Mouse (Mus musculus) midbrain, embryonic 12.5 days (tissue): ENCODE results near the gene Npy1r. TPM values are rescaled to one million over a fixed set of nuclear protein-coding genes. Genes with fewer than 3 reads are reported as not detected.

Experiments
- ATAC-seq: fragments of 200-750 bp; cut with Nextera tagmentation; 2 replicates; pipeline ENCODE4 v1.8.0; 2017; ENCODE audit warnings: low read depth, moderate TSS enrichment, moderate library complexity; ENCODE audit not compliant: low FRiP score
- H3K27ac ChIP-seq: fragments of 300-500 bp; sonication (generic); replicated peaks from 2 replicates; pipeline ENCODE4 v1.5.1; 2016; ENCODE audit warnings: mild to moderate bottlenecking
- H3K27me3 ChIP-seq: fragments of 300-500 bp; sonication (generic); 2 replicates; pipeline ENCODE4 v1.6.1; 2016; ENCODE audit warnings: mild to moderate bottlenecking
- H3K36me3 ChIP-seq: fragments of 300-500 bp; sonication (generic); 2 replicates; pipeline ENCODE4 v1.6.1; 2016
- H3K4me1 ChIP-seq: fragments of 300-500 bp; sonication (generic); 2 replicates; pipeline ENCODE4 v1.6.1; 2016
- H3K4me2 ChIP-seq: fragments of 300-500 bp; sonication (generic); replicated peaks from 2 replicates; pipeline ENCODE4 v1.6.1; 2016; ENCODE audit warnings: mild to moderate bottlenecking, moderate library complexity
- H3K4me3 ChIP-seq: fragments of 300-500 bp; sonication (generic); 2 replicates; pipeline ENCODE4 v1.5.1; 2016; ENCODE audit warnings: mild to moderate bottlenecking
- H3K9ac ChIP-seq: fragments of 300-500 bp; sonication (generic); replicated peaks from 2 replicates; pipeline ENCODE4 v1.6.1; 2016; ENCODE audit warnings: mild to moderate bottlenecking, moderate library complexity
- H3K9me3 ChIP-seq: fragments of 300-500 bp; sonication (generic); 2 replicates; pipeline ENCODE4 v1.6.1; 2016; ENCODE audit warnings: mild to moderate bottlenecking
- WGBS: fragments of 180-500 bp; shearing (Covaris S2); methylation state at CpG from one replicate; pipeline ENCODE4 v1.1.7; 2016; 5-methylcytosine and 5-hydroxymethylcytosine counted together
- polyA plus RNA-seq: library from polyadenylated mRNA; unstranded; fragments of >200 nt; fragmentation: Nextera tagmentation; extraction: Ambion mirVana; gene quantifications from 2 replicates; pipeline ENCODE4 v1.2.1, GENCODE M21; 2016

The Npy1r gene
- polyA plus RNA-seq, 1 experiment from 2014 or later, result 2.6 TPM

DNA sequence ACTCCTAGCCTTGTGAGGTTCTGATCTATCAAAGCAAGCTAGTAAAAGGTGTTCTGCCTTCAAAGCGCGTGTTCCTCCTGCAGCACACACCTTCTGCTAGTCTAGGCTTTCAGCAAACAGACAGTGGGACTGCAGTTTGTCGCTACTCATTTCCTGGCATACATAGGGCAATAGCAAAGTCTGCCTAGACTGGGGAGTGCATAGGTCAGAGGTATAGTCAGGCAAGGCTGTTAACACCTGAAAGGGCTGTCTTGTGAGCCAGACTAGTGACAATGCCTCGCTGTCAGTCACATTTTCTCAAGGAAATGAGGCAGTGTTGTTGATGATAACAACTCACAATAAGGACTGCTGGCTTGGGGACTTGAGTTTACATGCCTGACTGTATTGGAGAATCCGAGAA is 35.0 kb downstream of the Npy1r start:
- no peak overlapping the region for H3K9ac ChIP-seq
- H3K27ac ChIP-seq, result no peak overlapping the region
- no peaks in the 10 kb centered on the region for H3K9me3 ChIP-seq
- H3K36me3 ChIP-seq, result no peaks in the 10 kb centered on the region
- H3K4me2 ChIP-seq, result no peak overlapping the region
- H3K27me3 ChIP-seq, result no peaks in the 10 kb centered on the region
- no peak for ATAC-seq
- 0 out of 2 replicates have a peak, but pooled peaks cover 3% of the 10 kb centered on the region for H3K4me1 ChIP-seq
- 51% methylated on average over 5 of the region's 5 CpGs for WGBS
- H3K4me3 ChIP-seq, result no peak overlapping the region

DNA sequence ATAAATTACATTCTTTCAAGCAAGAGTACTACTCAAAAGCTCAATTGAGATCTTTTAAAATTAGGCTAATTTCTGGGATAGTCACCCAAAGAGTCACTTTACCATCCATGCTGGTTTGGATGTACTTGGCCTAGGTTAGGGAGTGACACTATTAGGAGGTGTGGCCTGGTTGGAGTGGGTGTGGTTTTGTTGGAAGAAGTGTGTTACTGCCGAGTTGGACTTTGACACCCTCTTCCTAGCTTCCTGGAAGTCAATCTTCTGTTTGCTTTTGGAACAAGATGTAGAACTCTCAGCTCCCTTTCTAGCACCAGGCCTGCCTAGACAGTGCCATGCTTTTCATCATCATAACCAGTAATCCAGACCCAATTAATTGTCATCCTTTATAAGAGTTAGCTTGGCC is 45.4 kb downstream of the Npy1r start:
- ATAC-seq, result no peak
- Histone ChIP-seq H3K9me3 (no peaks in the 10 kb centered on the region), H3K9ac (no peak overlapping the region), H3K27me3 (no peaks in the 10 kb centered on the region), H3K36me3 (no peaks in the 10 kb centered on the region), H3K4me1 (no peaks in the 10 kb centered on the region), H3K4me2 (no peak overlapping the region), H3K4me3 (no peak overlapping the region), H3K27ac (no peak overlapping the region)
- 71% methylated on average over 1 of the region's 1 CpGs for WGBS

DNA sequence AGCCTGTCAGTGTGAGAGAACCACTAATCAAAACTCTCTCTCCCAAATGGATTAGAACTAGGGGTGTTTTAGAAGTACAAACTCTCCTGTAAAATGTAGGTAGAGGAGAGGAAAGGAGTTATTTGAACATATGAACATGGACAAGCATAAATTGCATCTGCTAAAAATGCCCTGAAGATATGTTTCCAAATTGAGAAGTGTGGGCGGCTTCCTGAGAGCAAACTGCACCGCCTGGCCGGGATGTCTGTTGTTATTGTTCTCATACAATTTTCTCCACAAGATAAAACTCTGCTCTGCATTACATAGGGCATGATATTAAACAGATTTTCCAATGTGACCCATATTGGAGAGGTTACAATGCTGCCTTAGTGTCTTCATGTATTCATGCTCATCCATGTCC is 48.6 kb downstream of the Npy1r start:
- H3K27ac ChIP-seq, result no peak overlapping the region
- no peak for ATAC-seq
- H3K9ac ChIP-seq, result no peak overlapping the region
- H3K4me2 ChIP-seq, result no peak overlapping the region
- H3K36me3 ChIP-seq, result no peaks in the 10 kb centered on the region
- no peaks in the 10 kb centered on the region for H3K4me1 ChIP-seq
- 95% methylated on average over 3 of the region's 3 CpGs for WGBS
- no peak overlapping the region for H3K4me3 ChIP-seq
- H3K9me3 ChIP-seq, result no peaks in the 10 kb centered on the region
- no peaks in the 10 kb centered on the region for H3K27me3 ChIP-seq

DNA sequence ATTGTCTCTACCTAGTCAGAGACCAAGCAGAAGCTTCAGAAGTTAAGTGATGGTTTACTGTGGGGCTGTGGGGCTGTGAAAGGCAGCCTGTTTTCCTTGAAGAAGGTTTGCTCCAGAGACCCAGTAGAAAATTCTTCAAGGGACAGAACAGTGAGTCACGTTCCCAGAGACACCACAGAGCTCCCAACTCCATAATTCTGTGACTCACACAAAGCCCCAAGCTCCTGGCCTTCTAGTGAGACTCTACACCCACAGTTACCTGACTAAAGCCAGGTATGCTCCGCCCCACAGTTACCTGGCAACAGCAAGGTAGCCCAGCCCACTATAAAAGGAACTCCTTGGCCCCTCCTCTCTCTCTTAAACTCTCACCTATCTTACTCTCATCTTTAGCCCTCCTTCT is 54.6 kb downstream of the Npy1r start:
- Histone ChIP-seq H3K27ac (no peak overlapping the region), H3K27me3 (no peaks in the 10 kb centered on the region), H3K36me3 (no peaks in the 10 kb centered on the region), H3K9ac (no peak overlapping the region), H3K4me1 (no peaks in the 10 kb centered on the region), H3K4me2 (no peak overlapping the region), H3K4me3 (no peak overlapping the region), H3K9me3 (no peaks in the 10 kb centered on the region)
- no peak for ATAC-seq
- WGBS, result 75% methylated on average over 2 of the region's 2 CpGs

DNA sequence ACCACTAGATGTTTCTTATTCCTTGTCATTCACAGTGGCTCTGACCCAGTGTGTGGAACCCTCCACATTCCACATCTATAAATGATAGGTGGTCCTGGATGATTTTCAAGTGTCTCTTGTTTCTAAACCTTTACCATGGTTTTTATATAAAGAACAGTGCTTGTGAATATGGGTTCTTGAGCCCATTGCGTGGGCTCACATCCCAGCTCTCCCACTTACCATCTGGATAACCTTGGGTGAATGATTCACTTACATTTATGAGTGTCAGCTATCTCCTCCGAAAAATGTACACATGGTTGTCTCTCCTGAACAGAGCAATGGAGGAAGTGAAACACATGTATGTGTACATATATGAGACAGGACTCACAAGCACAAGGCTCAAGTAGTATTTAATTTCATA is 59.2 kb downstream of the Npy1r start:
- Histone ChIP-seq H3K4me2 (no peak overlapping the region), H3K27ac (no peak overlapping the region), H3K27me3 (no peaks in the 10 kb centered on the region), H3K9ac (no peak overlapping the region), H3K9me3 (no peaks in the 10 kb centered on the region), H3K36me3 (no peaks in the 10 kb centered on the region), H3K4me3 (no peak overlapping the region), H3K4me1 (no peaks in the 10 kb centered on the region)
- 89% methylated on average over 2 of the region's 2 CpGs for WGBS
- no peak for ATAC-seq

Other genes with a start within 250 kb of the Npy1r start
- gene Tma16, start 210.7 kb upstream of the Npy1r start, polyA plus RNA-seq, result 14.2 and 15.8 TPM in 2 replicates
- gene Tktl2, start 185.4 kb upstream of the Npy1r start, polyA plus RNA-seq, result 0.06 TPM in 1 of 2 replicates, not detected in the other
- 0.17 and 0.37 TPM in 2 replicates for gene Npy5r, start 9.1 kb upstream of the Npy1r start, polyA plus RNA-seq
- 2.7 and 4.2 TPM in 2 replicates for gene Naf1, start 163.0 kb downstream of the Npy1r start, polyA plus RNA-seq